Mouse (Mus musculus) central nervous system, embryonic 14 days (tissue): ENCODE data around the gene Cfap97d1. TPM values are rescaled to one million over a fixed set of nuclear protein-coding genes. Genes with fewer than 3 reads are reported as not detected.

Source experiments
- polyA plus RNA-seq: library from polyadenylated mRNA; depleted of rRNA; stranded (reverse); fragments of >200 nt; gene quantifications from 2 replicates; pipeline ENCODE4 v1.2.3, GENCODE M21; 2012; rRNA removed

Gene Cfap97d1
- polyA plus RNA-seq, result not detected in 2 replicates

GRCm38 (mm10) chr11:101984054-101985025 is at the start of gene Cfap97d1:
Gene Cfap97d1 (plus strand): TSS chr11:101984279.

GRCm38 (mm10) chr11:101966965-101967614 is 17.0 kb upstream of the Cfap97d1 start, which contains the start of gene Sost:
Gene Sost (minus strand): TSS chr11:101967015.

GRCm38 (mm10) chr11:101986913-101987312 is 2.8 kb downstream of the Cfap97d1 start, which contains the start of gene Dusp3:
Gene Dusp3 (minus strand): TSS chr11:101987013.

GRCm38 (mm10) chr11:102028087-102028816 is 44.2 kb downstream of the Cfap97d1 start, which contains the start of gene Mpp3:
Gene Mpp3 (minus strand): TSS chr11:102028461.

GRCm38 (mm10) chr11:102041350-102041949 is 57.4 kb downstream of the Cfap97d1 start, which contains the start of gene Cd300lg:
Gene Cd300lg (plus strand): TSS chr11:102041509.

Other genes with a start within 250 kb of the Cfap97d1 start
- gene Etv4, start 198.9 kb upstream of the Cfap97d1 start, polyA plus RNA-seq, result 9.6 and 15.7 TPM in 2 replicates
- gene Meox1, start 89.9 kb upstream of the Cfap97d1 start, polyA plus RNA-seq, result 0.43 and 2.9 TPM in 2 replicates
- gene Sost, start 17.3 kb upstream of the Cfap97d1 start, polyA plus RNA-seq, result 0.24 and 0.29 TPM in 2 replicates
- 10.0 and 12.3 TPM in 2 replicates for gene Dusp3, start 2.7 kb downstream of the Cfap97d1 start, polyA plus RNA-seq
- gene Mpp3, start 44.2 kb downstream of the Cfap97d1 start, polyA plus RNA-seq, result 43.1 and 46.8 TPM in 2 replicates
- gene Cd300lg, start 57.2 kb downstream of the Cfap97d1 start, polyA plus RNA-seq, result 0.06 and 0.20 TPM in 2 replicates
- 36.5 and 39.4 TPM in 2 replicates for gene Mpp2, start 104.2 kb downstream of the Cfap97d1 start, polyA plus RNA-seq
- gene Ppy, start 117.0 kb downstream of the Cfap97d1 start, polyA plus RNA-seq, result not detected in 2 replicates
- gene Pyy, start 123.6 kb downstream of the Cfap97d1 start, polyA plus RNA-seq, result 1.4 and 3.4 TPM in 2 replicates
- 0.01 and 0.05 TPM in 2 replicates for gene Nags, start 161.2 kb downstream of the Cfap97d1 start, polyA plus RNA-seq
- gene Tmem101, start 172.1 kb downstream of the Cfap97d1 start, polyA plus RNA-seq, result 33.3 and 33.4 TPM in 2 replicates
- gene Lsm12, start 201.0 kb downstream of the Cfap97d1 start, polyA plus RNA-seq, result 40.8 and 42.9 TPM in 2 replicates
- 51.2 and 51.4 TPM in 2 replicates for gene G6pc3, start 205.3 kb downstream of the Cfap97d1 start, polyA plus RNA-seq
- gene Hdac5, start 245.9 kb downstream of the Cfap97d1 start, polyA plus RNA-seq, result 110 and 122 TPM in 2 replicates